Mouse (Mus musculus) retina, adult 2 months (tissue): ENCODE measurements around the gene Slc35f5.
"Not testable (repeated sequence)": the region's sequence is repeated elsewhere in the genome, so short reads cannot be mapped to it uniquely, and the experiment has no call there.

Experiments used
- DNase-seq: peaks from one replicate; pipeline ENCODE4 v3.0.0-alpha.2; 2012; ENCODE audit warnings: low read depth, low spot score

Slc35f5 gene

GRCm38 (mm10) chr1:125560259-125561192 lies at the start of gene Slc35f5:
Slc35f5 (plus strand) TSS chr1:125560595.
- peak; percentile 87 for DNase-seq

DNA sequence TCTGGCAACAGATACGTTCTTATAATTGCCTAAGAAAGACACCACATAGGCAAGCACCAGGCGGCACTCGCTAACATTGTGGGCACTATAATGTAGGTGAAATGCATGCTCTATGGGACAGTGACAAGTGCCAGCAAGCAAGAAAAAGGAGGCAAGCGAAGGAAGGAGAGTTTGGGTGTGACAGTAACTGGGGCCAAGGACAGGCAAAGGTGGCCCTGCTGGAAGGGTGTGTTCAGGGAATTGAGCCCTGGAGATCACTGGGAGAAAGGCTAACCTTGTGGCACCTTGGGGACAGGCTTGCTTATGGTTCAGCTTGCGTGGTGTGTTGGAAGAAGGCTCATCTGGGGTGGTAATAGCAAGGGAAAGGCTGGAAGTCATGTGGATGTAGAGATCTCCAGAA lies 45.7 kb upstream of the Slc35f5 start:
- DNase-seq = no peak

DNA sequence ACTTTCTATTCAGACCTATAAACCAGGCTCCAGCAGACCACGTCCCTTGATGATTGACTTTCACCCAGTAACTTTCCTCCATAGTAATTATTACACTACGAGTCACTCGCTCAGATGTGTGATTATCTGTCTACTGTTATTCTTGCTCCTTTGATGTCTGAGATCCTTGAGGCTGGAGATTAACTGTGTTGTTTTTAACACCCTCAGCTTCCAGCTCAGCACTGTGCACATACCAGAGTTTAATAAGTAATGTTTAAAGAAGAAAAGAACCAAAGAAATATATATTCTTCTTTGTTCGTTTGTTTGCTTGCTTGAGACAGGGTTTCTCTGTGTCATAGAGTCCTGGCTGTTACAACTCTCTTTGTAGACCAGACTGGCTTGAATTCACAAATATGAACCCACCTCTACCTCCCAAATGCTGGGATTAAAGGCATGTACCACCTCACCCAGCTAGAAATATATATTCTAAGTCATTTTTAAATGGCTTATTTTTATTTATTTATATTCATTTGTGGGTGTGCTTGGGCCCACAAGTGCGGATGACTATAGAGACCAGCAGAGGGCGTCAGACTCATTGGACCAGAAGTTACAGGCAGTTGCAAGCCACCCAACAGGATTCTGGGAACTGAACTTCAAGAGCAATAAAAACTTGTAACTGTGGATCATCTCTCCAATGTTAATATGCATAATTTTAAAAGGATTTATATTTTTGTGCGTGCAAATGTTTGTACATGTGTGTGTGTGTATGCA lies 43.3 kb upstream of the Slc35f5 start:
- DNase-seq = no peak

DNA sequence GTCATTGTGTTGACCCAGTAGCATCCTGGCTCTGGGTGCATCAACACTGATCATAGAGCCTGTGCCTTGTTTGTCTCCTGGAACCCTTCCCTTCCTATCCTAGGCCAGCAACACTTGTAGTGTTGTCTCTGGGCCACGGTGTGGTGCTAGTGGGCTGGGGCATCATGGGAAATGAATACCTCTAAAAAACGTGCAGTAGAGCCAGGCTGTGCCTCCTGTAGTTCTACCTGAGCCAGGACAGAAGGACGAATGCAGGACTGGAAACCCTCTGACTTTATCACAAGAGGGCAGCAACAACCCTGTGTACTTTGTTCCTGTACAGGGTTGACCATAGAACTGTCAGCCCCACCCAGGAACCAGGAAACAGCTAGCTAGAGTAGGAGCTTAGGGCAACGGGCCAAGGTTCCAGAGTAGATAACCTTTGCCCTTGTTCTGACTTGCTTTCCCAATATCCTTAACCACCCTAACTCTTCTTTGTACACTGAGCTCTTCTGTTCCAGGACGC lies 41.2 kb upstream of the Slc35f5 start:
- DNase-seq = no peak

DNA sequence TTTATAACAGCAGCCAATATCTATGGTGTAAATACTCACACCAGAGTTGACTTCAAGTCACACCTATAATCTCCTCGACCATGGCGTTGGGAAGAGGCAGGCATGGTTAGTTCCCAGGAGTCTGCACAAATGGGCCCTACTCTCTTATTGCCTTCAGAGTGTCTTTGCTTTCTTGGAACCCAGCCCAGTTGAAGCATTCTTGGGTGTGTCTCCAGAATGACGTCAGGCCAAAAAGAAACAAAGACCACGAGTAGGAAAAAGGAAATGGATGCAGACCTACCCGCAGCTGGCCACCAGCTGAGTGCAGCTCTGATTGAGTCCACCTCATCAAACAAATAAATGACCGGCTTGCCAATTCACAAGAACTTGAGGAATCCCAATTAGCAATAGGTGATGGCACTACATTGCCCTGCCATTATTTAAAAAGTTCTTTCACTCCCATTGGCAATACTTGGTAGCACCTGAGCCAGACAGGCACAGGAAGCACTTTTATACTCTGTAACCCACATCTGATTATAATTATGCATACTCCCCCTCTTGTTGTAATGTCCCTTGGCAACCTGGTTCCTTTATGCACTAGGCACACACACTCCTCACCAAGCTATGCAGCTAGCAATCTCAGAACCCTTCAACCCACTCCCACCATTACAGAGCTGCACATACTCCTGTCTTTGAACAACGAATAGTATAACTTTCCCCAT lies 34.3 kb upstream of the Slc35f5 start:
- DNase-seq = no peak

- DNase-seq = no peak
These were observed 33.8 kb upstream of the Slc35f5 start for GRCm38 (mm10) chr1:125526666-125527004.

GRCm38 (mm10) chr1:125527364-125527763 lies 33.0 kb upstream of the Slc35f5 start:
- DNase-seq = no peak

- DNase-seq = not testable (repeated sequence)
These were observed 27.0 kb upstream of the Slc35f5 start for GRCm38 (mm10) chr1:125533180-125533912.

DNA sequence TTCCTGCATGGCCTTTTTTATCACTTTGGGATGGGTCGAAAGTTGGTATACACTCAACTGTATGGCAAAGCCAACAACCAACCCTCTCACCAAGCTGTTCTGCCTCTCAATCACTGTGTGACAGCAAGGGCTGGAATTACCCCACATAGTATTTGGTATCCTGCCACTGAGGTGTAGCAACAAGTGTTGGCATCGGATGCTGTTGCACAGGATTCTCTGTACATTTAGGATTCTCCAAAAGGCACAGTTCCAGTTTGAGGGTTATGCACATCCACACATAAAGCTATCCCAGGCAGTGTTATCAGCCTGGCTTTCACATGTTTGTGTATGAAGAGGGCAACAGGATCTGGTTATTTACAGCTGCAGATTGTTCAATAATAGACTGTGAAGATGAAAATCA lies 23.3 kb upstream of the Slc35f5 start:
- no peak for DNase-seq

DNA sequence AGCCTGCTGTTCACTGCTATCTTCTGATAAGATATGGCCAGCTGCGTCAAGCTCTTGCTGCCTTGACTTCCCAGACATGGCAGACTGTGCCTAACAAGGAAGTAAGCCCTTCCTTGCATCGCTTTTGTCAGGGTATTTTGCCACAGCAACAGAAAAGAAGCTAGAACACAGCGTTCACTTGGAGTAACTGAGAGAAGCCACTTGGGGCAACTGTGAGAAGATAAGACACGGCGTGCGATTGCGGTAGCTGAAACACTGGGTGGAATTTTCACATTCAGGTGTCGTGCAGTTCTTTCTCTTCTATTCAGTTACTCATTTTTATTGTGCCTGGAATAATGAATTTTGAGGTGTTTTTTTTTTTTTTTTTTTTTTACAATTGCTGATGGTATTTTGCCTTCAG lies 22.6 kb upstream of the Slc35f5 start:
- DNase-seq = no peak

- DNase-seq = no peak
These were observed 21.1 kb upstream of the Slc35f5 start for GRCm38 (mm10) chr1:125539312-125539711.

GRCm38 (mm10) chr1:125542008-125542999 lies 18.1 kb upstream of the Slc35f5 start:
- no peak for DNase-seq

DNA sequence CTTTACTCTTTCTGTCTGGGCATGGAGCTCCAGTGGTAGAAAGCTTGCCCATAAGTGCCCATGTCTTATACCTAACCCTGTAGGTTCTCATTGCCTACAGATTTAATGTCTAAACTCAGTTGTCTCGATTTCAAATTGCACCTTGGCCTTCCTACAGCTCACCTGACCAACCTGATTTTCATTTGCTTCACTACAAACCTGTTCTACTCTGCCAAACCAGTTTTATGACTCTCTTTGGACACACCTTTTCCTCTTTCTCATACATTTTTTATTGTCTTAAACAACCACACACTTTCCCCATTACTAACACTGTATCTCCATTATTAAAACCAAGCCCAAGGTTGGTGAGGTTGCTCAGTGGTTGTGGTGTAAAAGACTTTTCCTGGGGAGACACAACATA lies 10.5 kb upstream of the Slc35f5 start:
- DNase-seq = no peak

DNA sequence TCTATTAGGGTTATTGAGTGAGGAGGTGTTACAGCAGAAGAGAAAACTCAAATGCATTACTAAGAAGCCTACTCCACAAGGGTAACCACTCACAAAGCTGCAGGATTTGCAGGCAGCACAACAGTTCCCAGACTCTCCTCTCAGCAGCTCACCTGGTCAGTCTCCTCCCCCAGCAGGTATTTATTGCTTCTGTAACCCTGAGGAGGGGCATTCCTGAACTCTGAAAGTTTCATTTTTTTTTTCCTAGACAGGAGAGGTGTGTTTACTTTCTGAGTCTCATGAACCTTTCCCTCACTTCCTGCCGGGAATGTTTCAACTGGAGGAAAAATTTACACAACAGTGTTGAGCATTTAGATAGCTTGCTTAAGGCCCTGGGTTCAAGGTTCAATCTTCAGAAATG lies 10.0 kb upstream of the Slc35f5 start:
- no peak for DNase-seq

DNA sequence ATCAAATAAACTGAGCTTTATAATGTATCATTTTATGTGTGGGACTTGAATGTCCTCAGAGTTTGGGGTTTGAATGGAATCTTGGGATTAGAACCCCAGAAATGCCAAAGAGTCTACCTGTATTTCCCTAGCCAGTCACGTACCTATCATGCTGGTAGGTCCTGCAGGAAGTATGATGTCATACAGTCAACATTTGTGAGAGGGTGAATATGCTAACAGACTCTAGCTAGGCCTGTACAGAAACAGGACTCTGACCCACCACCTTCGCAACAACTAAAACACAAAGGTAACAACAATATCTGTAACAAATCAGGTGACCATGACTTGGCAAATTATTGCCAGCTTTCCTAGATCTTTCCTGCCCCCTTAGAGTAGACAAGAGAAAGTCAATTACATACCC lies 8.8 kb upstream of the Slc35f5 start:
- no peak for DNase-seq

GRCm38 (mm10) chr1:125559261-125559660 lies 1.1 kb upstream of the Slc35f5 start:
- no peak for DNase-seq

DNA sequence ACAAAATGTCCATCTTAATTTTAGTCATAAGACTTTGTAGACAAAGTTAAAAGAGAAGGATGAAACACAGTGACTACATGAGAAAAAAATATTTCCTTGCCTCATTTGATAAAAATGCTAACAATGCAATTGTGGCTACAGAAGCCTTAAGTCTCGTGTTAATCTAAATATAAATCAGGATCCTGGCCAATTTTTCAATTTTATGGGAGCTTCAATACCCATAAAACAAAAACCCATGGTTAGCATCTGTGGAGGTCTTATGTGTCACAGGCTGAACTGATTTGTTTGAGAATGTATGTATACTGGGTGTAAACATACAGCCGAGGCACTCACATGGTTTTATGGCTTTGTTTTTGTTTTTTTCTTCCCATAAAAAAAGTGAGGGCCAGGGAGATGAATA lies 674 bp upstream of the Slc35f5 start:
- no peak for DNase-seq

GRCm38 (mm10) chr1:125561206-125561605 lies 811 bp downstream of the Slc35f5 start:
- no peak for DNase-seq

- no peak for DNase-seq
These were observed 1.4 kb downstream of the Slc35f5 start for GRCm38 (mm10) chr1:125561841-125562240.

GRCm38 (mm10) chr1:125568126-125568525 lies 7.7 kb downstream of the Slc35f5 start:
- DNase-seq = no peak
